Mouse (Mus musculus) urinary bladder, postnatal 36 days (tissue): Measurements from ENCODE around the gene Acot2.
A peak's percentile ranks its signal among the peaks of the same experiment; 100 is the strongest.
"Not testable (repeated sequence)": the region's sequence is repeated elsewhere in the genome, so short reads cannot be mapped to it uniquely, and the experiment has no call there.

Experiments used
- DNase-seq, 2 experiments: peaks; one replicate each; pipeline ENCODE4 v3.0.0; 2022; ENCODE audit warnings: low spot score in 2 of 2, mixed read lengths in 1 of 2

Acot2 gene

DNA sequence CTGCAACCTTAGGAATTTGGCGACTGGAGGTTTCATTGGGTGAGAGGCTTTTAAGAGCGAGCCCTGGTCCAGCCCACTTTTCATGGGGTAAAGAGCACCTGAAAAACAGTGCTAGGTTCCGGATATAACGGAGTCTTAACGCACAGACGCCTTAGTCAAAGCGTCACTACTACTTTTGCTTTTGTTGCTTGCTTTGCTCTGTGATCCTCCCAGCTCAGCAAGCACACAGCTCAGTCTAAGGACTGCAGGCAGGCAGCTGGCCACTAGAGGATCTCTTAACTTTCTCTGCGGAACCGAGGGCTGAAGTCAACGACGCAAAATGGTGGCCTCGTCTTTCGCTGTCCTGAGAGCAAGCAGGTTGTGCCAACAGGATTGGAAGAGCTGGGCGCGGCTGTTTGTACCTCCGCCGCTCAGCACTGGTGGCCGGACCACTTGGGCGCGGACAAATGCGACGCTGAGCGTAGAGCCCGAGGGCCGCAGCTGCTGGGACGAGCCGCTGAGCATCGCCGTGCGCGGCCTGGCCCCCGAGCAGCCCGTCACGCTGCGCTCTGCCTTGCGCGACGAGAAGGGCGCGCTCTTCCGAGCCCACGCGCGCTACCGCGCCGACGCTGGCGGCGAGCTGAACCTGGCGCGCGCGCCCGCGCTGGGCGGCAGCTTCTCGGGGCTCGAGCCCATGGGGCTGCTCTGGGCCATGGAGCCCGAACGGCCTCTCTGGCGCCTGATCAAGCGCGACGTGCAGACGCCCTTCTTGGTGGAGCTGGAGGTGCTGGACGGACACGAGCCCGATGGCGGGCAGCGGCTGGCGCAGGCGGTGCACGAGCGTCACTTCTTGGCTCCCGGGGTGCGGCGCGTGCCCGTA, at the start of gene Acot2:
Gene Acot2 (plus strand): TSS at position 279 of the 859 bp plus-strand sequence.
- DNase-seq = peak; percentile 67 to 71

DNA sequence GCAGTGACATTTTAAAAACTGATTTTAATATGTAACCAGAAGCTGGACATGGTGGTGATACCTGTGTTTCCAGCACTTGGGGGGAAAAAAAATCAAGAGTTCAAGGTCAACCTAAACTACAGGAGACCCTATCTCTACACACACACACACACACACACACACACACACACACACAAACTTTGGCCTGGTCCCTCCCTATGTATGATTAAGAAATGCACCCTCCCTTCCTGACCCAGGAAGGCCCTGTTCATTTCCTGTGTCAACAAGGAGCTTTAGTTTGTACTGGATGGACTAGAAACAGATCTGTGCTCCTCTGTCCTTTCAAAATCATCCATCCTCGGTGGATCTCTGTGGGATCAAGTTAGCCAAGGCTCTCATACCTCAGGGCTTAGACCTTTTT, 49.1 kb upstream of the Acot2 start:
- not testable (repeated sequence) for DNase-seq

DNA sequence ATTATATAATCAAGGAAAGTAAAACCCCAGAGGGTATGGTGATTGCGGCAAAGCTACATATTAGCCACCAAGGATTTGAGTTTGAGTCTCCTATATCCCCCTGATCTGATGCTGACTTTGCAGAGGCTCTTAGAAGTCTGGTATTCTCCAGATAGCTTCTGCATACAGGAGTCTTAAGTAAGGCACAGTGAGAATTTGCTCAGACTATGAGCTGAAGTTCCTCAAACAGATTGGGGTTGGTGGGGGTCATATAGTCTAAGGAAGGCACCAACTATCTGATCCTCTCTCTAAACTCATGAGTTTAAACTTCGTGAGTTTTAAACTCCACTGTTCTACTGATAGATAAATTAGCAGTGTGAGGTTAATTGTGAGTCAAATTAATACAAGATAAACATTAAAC, 48.3 kb upstream of the Acot2 start:
- DNase-seq = no peak

DNA sequence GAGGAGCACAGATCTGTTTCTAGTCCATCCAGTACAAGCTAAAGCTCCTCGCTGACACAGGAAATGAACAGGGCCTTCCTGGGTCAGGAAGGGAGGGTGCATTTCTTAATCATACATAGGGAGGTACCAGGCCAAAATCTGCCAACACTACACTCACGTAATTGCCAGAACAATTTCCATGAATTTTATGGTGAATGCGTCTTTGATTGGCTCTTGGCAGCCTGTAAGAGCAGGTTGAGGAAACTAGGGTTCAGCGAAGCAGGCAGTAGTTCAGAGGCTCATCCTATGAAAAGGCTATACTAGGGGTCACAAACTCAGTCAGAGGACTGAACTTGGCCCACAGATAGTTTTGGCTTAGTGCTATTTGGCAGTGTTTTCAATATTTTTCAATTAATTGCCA, 47.6 kb upstream of the Acot2 start:
- DNase-seq = no peak

DNA sequence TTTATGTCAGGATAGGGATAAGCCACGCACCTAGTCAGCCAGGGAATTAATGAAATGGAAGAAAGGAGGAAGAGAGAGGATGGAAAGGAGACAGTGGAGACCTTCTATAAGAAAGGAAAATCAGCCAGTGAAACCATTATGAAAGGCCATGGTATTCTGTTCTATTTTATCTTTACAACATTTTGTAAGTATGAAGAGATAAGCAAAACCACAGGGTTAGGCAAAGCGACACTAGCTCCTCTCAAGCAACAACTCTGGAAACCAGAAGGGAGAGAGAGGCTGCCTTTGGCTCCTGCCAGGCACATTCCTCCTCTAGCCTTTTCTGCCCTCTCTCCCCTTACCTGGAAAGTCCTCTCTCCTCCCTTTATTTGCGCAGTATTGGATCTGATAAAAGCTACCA, 45.7 kb upstream of the Acot2 start:
- DNase-seq = no peak

DNA sequence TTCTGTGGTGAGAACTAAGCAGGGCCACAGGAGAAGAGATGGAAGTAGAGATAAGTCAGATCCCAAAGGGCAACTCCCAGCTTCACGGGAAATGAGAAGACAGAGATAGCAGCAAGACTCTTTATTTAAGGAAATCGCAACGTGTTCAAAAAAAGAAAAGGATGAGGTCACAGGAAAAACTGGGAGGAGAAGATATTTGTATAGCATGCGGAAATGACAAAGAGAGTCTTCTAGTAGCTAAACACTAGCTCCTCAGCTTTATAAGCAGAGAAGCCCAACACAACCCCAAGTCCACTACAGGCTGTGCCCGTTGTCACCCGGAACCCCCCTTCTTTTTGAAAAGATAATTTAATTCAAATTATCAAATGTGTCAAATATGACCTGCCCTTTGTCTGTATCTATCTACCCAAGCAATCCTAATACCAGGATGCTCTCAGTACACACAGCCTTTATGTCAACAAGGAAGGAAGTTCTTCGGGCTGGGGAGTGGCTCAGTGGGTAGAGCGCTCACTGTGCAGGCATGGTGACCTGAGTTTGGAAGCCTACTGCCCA, 40.3 kb upstream of the Acot2 start:
- DNase-seq = no peak

DNA sequence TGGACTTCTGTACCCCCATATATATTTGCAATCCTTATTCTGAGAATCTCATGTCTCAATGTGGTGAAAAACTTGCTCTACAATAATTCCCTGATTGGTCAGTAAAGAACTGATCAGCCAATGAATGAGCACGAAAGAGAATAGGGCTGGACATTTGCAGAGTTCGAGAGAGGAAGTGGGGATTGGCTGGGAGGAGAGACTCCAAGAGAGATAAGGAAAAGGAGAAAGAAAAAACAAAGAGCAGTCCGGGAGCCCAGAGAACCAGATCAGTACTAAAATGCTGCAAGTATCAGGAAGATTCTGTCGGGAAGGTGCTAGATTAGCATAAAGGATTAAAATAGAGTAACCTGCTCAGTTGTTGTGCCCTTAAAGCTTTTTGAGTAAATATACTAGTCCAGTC, 38.6 kb upstream of the Acot2 start:
- DNase-seq = no peak

DNA sequence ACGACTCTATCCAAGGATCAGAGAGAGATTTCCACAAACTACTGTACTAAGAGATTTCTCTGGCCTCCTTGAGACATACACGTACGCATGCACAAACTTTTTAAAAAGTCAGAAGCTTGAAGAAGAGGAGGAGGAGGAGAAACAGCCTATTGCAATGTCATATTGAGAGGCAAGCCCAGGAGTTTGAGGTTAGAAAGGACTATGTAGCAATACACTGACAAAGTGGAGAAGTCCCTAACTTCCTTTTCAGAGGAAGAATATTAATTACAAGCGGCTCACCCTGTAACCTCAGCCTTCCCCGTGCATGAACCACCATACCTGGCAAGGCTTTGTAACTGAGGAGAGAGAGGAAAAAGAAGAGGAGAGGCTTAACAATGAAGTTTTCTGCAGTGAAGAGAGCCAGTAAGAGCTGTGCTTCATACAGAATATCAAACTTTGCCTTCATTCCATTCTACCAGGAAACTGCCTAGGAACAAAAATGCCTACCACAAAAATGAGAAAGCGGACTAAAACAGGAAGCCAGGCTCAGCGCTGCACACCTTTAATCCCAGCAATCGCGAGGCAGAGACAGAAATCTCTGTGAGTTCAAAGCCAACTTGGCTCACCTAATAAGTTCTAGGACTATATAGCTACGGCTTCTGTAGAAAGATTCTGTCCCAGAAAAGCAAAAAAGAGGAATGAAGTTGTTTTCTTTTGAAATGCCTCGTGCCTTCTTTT, 37.7 kb upstream of the Acot2 start:
- DNase-seq = peak in 1 of 2 experiments; percentile 21

DNA sequence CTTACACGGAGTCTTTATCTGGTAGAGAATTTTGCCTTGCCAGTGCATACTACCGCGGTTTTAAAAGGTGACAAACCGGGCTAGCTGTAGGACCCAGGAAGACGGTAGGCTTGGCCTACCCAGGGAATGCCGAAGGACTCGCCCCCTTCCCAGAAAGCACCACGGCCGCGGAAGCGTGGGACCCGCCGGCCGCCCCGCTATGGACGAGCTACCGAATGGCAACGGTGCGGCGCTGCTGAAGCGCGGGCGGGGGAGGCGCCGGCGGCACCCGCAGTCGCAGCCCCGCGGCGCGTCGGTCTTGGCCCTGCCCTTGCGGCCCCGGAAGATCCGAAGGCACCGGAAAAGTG, 37.2 kb upstream of the Acot2 start, which contains the start of gene Riox1:
Gene Riox1 (plus strand): TSS at position 116 of the 347 bp plus-strand sequence.
- DNase-seq = peak; percentile 80 to 83

DNA sequence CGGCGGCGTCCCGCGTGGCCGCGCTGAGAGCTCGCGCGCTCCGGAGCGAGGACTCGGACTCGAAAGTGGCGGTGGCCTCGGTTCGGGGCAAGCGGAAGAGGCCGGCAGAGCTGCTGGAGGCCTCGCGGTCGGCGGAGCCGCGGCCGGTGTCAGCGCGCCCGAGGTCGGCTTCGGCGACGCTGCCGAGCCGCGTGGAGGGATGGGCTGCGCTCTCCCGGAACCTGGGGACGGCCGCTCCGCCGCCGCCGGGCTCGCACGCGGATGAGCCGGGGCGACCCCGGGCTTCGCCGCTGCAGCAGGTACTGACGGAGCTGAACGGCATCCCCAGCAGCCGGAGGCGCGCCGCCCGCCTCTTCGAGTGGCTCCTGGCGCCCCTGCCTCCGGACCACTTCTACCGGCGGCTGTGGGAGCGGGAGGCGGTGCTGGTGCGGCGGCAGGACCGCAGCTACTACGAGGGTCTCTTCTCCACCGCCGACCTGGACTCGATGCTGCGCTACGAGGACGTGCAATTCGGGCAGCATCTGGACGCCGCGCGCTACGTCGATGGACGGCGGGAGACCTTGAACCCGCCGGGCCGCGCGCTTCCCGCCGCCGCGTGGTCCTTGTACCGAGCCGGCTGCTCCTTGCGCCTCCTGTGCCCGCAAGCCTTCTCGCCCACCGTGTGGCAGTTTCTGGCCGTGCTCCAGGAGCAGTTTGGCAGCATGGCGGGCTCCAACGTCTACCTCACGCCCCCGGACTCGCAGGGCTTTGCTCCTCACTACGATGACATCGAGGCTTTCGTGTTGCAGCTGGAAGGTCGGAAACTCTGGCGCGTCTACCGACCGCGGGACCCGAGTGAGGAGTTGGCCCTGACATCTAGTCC, 36.6 kb upstream of the Acot2 start:
- no peak for DNase-seq

DNA sequence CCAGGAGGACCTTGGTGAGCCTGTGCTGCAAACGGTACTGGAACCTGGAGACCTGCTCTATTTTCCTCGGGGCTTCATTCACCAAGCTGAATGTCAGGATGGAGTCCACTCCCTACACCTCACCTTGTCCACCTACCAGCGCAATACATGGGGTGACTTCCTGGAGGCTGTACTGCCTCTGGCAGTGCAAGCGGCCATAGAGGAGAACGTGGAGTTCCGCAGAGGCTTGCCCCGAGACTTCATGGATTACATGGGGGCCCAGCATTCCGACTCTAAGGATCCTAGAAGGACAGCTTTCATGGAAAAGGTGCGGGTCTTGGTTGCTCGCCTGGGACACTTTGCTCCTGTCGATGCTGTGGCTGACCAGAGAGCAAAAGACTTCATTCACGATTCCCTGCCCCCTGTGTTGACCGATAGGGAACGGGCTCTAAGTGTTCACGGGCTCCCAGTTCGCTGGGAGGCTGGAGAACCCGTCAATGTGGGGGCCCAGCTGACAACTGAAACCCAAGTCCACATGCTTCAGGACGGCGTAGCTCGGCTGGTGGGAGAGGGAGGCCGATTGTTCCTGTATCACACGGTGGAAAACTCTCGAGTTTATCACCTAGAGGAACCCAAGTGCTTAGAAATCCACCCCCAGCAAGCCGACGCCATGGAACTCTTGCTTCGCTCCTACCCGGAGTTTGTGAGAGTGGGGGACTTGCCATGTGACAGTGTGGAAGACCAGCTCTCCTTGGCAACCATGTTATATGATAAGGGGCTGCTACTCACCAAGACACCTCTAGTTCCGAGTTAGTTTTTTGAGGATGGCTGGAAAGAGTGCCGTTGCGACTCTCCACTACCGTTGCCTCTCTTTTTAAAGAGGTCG, 35.7 kb upstream of the Acot2 start:
- DNase-seq = no peak

DNA sequence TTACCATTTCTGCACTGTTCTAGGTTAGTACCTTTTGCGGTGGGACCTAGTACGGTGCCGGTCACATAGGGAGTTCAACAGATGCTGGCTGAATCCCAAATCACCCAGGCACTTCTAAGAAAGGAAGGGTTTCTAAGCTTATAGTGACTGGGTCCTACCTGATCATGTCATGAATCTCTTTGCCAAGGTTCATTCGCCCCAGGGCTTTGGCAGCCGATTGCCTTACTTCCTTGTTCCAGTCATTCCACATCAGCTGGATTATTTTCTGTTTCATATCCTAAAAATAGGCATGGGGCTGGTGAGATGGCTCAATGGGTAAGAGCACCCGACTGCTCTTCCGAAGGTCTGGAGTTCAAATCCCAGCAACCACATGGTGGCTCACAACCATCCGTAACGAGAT, 29.4 kb upstream of the Acot2 start:
- no peak for DNase-seq

DNA sequence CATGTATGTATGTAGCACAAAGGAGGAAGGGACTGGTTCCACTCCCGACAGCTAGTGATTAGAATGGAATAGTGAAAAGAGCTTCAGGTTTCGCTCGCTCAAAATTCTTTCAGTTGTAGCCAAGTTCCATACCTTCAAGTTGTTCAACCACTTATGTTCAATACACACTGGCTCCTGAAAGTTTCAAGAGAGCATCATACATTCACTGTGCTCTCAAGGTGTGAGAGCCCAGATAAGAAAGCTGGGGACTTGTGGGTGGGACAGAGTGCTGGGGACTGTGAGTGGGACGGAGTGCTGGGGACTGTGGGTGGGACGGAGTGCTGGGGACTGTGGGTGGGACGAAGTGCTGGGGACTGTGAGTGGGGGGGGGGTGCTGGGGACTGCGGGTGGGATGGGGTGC, 22.4 kb upstream of the Acot2 start:
- DNase-seq = no peak

DNA sequence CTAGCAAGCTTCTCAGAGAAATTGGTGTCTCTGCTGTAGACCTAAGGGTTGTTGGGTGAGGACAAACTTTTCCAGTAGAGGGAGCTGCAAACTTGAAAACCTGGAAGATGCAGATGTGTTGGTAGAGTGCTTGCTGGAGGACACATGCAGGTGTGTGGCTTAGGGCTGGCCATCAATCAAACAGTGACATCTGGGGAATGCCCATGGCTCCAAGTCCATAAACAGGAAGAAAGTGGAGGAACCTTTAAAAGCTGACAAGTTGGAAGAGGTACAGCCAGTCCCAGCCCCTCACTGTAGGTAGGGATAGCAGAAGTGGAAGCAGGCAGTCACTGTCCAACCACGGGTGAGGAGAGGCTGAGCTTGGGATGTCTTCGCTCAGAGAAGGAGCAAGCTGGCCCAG, 15.5 kb upstream of the Acot2 start:
- DNase-seq = peak; percentile 33 to 55

DNA sequence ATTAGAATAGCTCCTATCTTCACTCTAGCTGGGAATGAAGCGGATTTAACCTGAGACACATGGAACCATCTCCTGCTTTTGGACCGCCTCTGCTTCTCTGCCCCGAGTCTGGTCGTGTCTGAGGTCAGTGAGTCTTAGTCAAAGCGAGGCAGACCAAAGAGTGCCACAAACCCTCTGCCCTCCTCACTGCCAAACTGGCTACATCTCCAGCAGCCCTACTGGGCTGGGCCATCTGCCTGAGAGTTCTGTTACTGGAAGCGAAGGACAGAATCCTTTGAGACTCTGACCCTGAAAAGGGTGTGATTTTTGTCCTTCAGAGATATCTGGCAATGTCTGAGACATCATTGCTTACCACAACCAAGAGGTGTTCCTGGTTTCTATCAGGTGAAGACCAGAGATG, 8.8 kb upstream of the Acot2 start:
- no peak for DNase-seq

DNA sequence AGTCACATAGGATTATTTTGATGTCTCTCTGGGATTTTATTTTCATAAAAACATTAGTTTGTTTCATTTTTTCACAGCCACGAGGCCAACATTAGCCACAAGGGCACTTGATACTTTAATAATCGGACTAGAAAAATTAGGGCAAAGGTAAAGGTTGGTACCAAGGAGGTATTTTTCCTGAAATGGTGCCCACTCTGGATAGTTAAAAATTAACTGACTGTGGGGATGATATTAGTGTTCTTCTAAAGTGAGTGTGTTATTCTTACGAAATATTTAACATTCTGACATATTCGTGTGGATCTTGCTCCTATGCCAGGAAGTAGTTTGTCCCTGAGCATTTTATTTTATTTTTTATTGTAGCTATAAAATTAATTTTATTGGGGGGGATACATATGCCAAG, 6.0 kb upstream of the Acot2 start:
- no peak for DNase-seq

DNA sequence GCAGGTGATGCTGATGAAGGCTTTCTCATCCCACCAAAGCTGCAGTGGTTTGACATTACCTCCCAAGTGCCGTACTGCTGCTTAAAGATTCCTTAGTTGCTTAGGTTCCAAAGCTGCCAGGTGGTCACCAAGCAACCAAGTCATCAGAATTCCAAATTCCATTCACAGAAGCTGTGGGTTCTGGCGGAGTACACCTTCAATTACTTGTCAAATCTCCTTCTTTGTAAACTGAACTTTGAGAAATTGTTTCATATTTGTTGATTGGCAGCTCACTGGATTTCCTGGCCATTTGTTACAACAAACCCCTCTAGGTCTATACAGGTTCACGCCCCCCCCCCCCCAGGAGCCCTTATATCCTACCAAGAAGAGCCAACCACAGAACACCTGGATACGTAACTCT, 2.9 kb upstream of the Acot2 start, which contains the start of gene Heatr4:
Gene Heatr4 (minus strand): TSS at position 101 of the 400 bp plus-strand sequence.
- no peak for DNase-seq

DNA sequence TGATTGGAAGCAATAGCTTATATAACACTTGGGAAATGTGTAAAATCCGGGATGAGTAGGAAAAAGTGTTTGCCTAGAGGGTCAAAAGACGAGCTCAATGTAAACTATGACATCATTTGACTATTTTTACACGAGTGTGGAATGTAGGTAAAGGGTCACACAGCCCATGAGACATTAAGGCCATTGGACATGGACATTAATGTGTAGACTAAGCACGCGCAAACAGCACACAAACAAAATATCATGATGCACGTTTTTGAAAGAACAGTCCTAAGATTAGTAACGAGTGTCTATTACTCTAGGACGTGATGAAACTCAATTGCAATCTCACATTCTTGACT, 449 bp upstream of the Acot2 start:
- no peak for DNase-seq

DNA sequence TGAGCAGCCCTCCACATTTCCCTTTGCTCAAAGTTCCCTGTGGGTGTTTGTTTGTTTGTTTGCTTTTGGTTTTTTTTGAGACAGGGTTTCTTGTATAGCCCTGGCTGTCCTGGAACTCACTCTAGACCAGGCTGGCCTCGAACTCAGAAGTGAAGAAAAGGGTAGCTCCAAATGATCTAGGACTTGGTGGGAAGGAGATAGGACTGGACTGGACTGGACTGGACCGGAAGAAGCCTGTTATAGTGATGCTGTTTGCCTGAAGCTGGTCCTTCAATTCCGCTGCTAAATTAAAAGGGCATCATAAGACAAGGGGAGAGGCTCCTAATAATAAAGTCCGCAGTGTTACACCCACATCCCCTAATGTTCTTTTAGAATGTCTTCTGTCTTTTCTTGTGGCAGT, 822 bp downstream of the Acot2 start:
- DNase-seq = no peak

DNA sequence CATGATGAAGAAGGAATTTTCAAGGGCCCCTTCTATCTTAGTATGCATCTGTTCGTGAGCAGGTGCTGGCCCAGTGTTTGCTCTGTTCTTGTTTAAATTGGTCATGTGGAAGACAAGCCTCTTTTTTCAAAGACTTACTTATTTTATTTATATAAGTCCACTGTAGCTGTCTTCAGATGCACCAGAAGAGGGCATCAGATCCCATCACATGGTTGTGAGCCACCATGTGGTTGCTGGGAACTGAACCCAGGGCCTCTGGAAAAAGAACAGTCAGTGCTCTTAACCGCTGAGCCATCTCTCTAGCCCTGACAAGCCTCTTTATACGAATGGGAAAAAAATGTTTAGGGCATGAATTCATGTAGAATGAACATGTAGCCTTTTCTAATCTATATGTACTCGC, 1.7 kb downstream of the Acot2 start:
- DNase-seq = no peak

DNA sequence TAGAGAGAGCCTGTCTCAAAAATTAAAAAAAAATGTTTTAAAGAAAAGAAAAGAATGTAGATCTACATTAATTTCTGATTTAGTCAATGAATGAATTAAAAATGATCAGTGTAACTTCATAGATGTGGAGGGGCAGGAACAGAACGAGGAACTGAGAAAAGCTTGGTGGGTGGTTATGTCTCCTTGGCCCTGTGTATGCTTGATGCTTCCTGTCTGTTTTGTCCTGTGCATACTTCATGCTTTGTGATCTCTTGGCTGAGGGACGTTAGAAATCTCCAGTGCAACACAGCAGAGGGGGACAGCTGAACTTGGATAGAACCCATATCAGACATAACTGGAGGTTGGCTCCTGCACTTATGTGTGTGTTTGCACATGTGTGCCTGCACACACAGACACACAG, 9.6 kb downstream of the Acot2 start:
- DNase-seq = no peak
